Mouse (Mus musculus): Measurements from ENCODE around the gene Cwf19l1.

Cwf19l1 gene

GRCm38 (mm10) chr19:44135072-44135959 is at the start of gene Cwf19l1:
Gene Cwf19l1 (minus strand): TSS chr19:44135876.
- in situ Hi-C loops (cut with MboI; ENCODE audit: unreplicated experiment in 2 of 2), result no loop called here

GRCm38 (mm10) chr19:44183968-44184367 is 48.3 kb upstream of the Cwf19l1 start:
- in situ Hi-C loops (cut with MboI; ENCODE audit: unreplicated experiment in 2 of 2), result loop anchor here (25.0 kb wide), 1 partner anchor 703 kb away; no protein-coding TSS in a partner anchor

GRCm38 (mm10) chr19:44180502-44180901 is 44.8 kb upstream of the Cwf19l1 start:
- in situ Hi-C loops (cut with MboI; ENCODE audit: unreplicated experiment in 2 of 2), result loop anchor here (25.0 kb wide), 1 partner anchor 707 kb away; no protein-coding TSS in a partner anchor

GRCm38 (mm10) chr19:44176741-44177140 is 41.1 kb upstream of the Cwf19l1 start:
- in situ Hi-C loops (cut with MboI; ENCODE audit: unreplicated experiment in 2 of 2), result loop anchor here (25.0 kb wide), 1 partner anchor 711 kb away; no protein-coding TSS in a partner anchor

DNA sequence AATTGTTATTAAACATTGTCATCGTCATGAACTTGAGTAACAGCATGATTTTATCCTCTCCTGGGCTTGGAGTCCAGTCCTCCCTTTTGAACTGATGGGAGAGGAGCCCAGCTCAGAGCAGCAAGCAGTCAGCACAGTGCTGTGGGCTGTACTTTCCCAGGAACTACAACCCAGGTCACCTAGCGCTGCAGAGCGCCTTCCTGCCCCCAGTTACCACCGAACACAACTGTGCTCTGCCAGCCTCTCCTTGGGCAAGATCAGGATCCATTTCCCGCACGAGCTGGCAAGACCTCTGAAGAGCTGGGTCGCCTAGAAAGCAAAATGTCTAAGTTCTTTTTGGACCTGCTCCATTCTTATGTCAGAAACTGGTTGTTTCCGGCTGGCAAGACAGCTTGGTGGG is 39.2 kb upstream of the Cwf19l1 start:
- in situ Hi-C loops (cut with MboI; ENCODE audit: unreplicated experiment in 2 of 2), result loop anchor here (25.0 kb wide), 2 partner anchors 338 to 712 kb away; no protein-coding TSS in a partner anchor

GRCm38 (mm10) chr19:44161515-44161914 is 25.8 kb upstream of the Cwf19l1 start:
- in situ Hi-C loops (cut with MboI; ENCODE audit: unreplicated experiment in 2 of 2), result loop anchor here in 1 of 2 experiments (25.0 kb wide), 1 partner anchor 324 kb away; no protein-coding TSS in a partner anchor

DNA sequence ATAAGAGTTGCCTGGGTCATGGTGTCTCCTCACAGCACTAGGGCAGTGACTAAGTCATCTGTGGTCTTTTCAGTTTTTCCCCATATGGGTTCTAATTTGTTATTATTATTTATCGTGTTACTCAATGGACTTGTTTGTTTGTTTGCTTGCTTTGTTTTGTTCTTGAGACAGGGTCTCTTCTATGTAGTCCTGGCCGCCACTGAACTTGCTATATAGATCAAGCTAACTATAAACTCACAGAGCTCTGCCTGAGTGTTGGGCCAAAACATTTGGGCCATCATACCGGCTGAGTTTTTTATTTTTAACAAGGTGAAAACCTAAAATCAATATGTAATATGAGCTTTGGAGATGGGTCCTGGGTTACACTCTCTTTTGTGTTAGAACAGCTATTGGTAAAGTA is 23.7 kb upstream of the Cwf19l1 start:
- in situ Hi-C loops (cut with MboI; ENCODE audit: unreplicated experiment in 2 of 2), result loop anchor here (10.0 to 25.0 kb wide), 2 partner anchors 322 to 325 kb away; no protein-coding TSS in a partner anchor

- in situ Hi-C loops (cut with MboI; ENCODE audit: unreplicated experiment in 2 of 2), result loop anchor here (10.0 to 25.0 kb wide), 2 partner anchors 320 to 322 kb away; no protein-coding TSS in a partner anchor
These were observed 21.3 kb upstream of the Cwf19l1 start for GRCm38 (mm10) chr19:44157005-44157404.

DNA sequence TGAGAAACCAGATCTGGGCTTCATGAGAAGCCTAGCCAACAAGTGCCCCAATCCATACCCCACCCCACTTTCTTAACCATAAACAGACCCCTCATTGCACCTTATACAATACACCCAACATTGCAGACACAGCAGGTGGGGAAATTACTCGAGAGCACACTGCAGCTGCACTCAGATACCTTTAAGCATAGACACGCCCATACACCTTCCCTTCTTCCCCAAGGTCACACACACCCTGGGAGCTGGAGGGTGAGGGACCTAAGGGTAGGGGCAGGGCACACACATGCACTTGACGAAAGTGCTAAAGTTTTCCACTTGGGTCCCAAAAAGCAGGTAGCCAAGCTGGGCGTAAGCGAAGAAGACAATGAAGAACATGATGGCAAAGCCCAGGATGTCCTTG is 18.1 kb upstream of the Cwf19l1 start:
- in situ Hi-C loops (cut with MboI; ENCODE audit: unreplicated experiment in 2 of 2), result loop anchor here (10.0 to 25.0 kb wide), 2 partner anchors 316 to 319 kb away; no protein-coding TSS in a partner anchor

DNA sequence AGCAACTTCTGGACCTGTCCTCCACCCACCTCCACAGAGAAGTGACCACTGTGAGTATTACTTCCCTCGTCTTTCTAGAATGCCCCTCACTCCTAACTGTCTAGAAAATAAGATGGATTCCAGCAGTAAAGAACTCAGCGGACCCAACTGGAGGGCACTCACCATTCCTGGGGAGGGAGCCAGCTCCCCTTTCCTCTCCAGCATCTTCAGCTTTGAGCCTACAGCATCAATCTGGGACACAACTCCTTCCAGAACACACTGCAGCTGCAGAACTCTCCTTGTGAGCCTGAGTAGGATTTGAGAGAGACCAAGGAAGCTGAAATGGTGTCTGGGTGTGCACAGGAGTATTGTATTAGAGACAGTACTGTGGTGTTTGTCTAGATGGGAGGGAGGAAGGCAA is 13.3 kb upstream of the Cwf19l1 start:
- in situ Hi-C loops (cut with MboI; ENCODE audit: unreplicated experiment in 2 of 2), result no loop called here

GRCm38 (mm10) chr19:44148345-44148744 is 12.7 kb upstream of the Cwf19l1 start:
- in situ Hi-C loops (cut with MboI; ENCODE audit: unreplicated experiment in 2 of 2), result no loop called here

DNA sequence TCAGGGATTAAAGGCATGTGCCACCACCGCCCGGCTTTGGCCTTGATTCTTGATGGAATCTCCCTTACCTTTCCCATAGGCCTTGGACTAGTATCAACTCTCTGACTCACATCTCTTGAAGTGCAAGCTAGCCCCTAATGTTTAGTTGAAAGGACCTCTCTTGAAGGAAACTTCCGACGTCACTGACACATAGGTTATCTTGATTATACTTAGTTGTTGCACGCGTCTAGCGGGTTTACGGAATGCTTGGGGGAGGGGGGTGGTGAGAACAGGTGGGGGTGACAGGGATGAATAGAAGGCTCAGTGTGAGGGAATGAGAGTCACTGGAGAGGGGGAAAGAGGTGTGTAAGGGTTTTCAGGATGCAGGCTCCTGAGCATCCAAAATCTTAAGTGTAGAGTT is 11.3 kb upstream of the Cwf19l1 start:
- in situ Hi-C loops (cut with MboI; ENCODE audit: unreplicated experiment in 2 of 2), result no loop called here

GRCm38 (mm10) chr19:44146568-44146879 is 10.8 kb upstream of the Cwf19l1 start:
- in situ Hi-C loops (cut with MboI; ENCODE audit: unreplicated experiment in 2 of 2), result no loop called here

DNA sequence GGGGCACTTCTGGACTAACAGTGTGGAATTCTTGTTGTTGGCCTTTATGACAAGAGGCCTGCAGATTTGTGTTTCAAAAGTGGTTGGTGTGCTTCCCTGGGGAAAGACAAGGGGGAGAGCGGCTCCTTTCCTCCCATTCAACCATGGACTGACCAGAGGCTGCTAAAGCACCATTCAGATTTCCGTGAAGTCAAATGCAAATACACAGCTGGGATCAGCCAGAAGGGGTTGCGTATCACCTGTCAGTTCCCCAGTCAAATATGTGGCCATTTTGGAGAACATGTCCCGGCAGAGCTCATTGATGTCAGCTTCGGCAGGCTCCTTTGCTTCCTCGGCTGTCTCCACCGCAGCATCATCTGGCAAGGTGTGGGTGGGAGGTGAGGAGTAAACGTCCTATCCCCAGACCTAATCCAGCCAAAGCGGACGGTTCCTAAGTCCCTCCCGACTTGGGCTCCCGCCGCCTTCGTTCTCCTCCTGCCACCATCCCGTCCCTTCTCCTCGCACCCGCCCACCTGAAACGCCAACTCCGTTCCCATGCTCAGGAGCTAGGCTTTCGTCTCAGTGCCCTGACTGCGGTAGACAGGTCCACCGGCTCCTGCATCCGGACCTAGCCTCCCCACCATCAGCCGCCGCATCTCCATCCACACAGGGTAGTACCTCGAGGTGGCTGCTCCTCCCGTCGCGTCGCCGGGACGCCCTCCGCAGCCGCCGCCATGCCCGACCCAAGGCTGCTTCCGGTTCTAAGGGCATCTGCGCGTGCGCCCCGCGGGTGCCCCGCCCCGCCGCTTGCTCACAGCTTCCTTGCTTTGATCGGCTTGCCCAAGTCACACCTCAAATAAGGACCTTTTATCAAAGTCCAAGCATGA is 10.3 kb upstream of the Cwf19l1 start, which contains the start of gene Bloc1s2:
Gene Bloc1s2, minus strand, starts transcription at position 745 of the 866 bp plus-strand sequence.
- in situ Hi-C loops (cut with MboI; ENCODE audit: unreplicated experiment in 2 of 2), result no loop called here

- in situ Hi-C loops (cut with MboI; ENCODE audit: unreplicated experiment in 2 of 2), result no loop called here
These were observed 8.7 kb upstream of the Cwf19l1 start for GRCm38 (mm10) chr19:44144366-44144765.

DNA sequence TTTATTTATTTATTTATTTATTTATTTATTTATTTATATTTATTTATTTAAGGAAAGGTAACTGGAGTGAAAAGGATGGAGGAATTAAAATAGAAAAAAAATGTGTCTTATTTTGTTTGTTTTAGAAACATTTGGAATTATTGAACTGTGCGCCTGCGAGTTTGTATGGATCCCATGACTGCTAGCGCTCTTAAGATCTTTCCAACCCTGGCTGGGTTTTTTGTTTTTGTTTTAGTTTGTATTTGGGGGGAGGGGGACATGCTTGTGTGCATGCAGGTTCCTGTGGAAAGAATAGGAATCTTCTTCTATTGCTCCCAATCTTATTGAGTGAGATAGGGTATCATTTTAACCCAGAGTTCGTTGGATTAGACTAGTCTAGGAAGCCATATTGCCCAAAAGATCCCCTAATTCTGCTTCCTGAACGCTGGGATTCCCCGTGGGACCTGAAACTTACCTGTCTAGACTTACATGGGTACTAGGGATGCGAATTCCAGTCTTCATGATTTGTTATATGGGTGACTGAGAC is 347 bp upstream of the Cwf19l1 start:
- in situ Hi-C loops (cut with MboI; ENCODE audit: unreplicated experiment in 2 of 2), result no loop called here

DNA sequence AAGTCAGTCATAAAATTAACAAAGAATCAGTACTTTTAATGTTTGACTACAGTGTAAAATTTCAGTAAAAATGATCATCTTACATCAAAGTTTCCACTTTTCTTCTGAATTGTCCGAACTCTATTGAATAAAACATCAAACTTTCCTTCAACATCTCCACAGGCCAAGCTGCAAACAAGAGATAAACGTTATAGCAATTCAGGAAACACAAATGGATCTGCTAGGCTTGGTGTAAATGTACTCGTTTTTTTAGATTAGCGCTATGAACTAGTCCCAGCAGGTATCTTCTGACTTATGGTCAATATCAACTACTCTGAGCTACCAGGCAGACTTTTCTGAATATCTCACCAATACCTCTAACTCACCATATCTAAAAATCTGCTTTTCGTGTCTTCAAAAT is 2.8 kb downstream of the Cwf19l1 start:
- in situ Hi-C loops (cut with MboI; ENCODE audit: unreplicated experiment in 2 of 2), result no loop called here

- in situ Hi-C loops (cut with MboI; ENCODE audit: unreplicated experiment in 2 of 2), result no loop called here
These were observed 7.1 kb downstream of the Cwf19l1 start for GRCm38 (mm10) chr19:44128560-44128959.

DNA sequence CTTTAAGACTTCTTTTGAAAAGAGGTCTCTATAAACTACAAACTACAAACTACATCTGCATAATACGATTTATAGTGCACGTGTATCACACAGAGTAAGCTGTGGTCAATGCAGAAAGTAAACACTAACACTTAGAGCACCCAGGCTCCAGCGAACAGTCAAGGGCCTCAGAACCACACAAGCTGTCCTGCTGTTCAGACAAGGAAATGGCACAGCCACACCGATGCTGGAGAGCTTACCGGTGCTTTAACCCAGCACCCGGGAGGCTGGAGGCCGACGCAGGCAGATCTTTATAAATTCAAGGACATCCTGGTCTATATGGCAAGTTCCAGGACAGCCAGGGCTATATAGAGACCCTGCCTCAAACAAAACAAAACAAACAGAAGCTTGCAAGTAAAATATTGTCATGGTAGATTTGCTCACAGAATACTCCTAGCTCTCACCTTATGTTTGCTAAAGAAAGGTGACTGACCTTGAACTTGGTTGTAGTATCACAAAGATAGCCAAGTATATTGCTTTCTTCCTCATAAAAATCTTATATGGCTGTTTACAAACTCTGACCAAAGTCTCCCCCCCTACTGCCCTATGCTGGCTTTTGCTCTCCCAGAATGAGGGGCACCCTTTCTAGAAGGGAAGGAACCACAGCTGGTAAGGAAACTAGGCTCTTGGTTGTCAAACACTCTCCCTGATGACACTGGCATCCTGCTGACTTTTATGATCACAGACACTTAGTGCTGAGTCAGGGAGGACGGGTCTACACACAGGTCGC is 7.8 kb downstream of the Cwf19l1 start:
- in situ Hi-C loops (cut with MboI; ENCODE audit: unreplicated experiment in 2 of 2), result no loop called here

GRCm38 (mm10) chr19:44121137-44121536 is 14.5 kb downstream of the Cwf19l1 start:
- in situ Hi-C loops (cut with MboI; ENCODE audit: unreplicated experiment in 2 of 2), result no loop called here
